Mouse (Mus musculus) cerebellum, postnatal 4 days (tissue): Measurements from ENCODE around the gene Mrpl20.

Experiments
- DNase-seq, 2 experiments: peaks; one replicate each; pipeline ENCODE4 v3.0.0; 2022; ENCODE audit warnings: low spot score in 2 of 2, mixed read lengths in 1 of 2

Gene Mrpl20

GRCm38 (mm10) chr4:155802741-155803339 lies at the start of gene Mrpl20:
Gene Mrpl20, plus strand, starts transcription at chr4:155802878.
- no peak for DNase-seq

DNA sequence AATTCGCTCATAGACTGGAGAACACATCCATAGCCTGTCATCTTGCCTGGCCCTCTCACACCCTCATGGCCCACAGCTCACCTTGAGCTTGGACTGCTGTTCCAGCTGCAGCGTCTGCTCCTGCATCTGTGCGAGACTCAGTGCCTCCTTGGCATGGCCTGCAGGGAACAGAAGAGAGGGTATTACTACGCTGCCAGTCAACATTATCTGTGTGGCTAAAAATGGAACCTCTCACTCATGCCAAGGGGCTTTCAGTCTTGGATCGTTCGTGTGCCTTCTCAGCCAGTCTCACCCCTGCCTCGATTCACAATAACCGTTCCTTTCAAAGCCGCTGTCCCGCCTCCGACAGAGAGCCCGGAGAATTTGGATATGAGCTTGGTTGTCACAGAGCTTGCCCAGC lies 45.7 kb upstream of the Mrpl20 start:
- DNase-seq, result no peak

- DNase-seq, result no peak
Measured at GRCm38 (mm10) chr4:155759862-155760612, 42.6 kb upstream of the Mrpl20 start.

GRCm38 (mm10) chr4:155760613-155761355 lies 41.9 kb upstream of the Mrpl20 start, which contains the start of gene Atad3a:
Gene Atad3a, minus strand, starts transcription at chr4:155761093.
- DNase-seq, result peak; percentile 93 to 98

- no peak for DNase-seq
Measured at GRCm38 (mm10) chr4:155761356-155762099, 41.1 kb upstream of the Mrpl20 start.

- DNase-seq, result no peak
Measured at GRCm38 (mm10) chr4:155762357-155762756, 40.3 kb upstream of the Mrpl20 start.

DNA sequence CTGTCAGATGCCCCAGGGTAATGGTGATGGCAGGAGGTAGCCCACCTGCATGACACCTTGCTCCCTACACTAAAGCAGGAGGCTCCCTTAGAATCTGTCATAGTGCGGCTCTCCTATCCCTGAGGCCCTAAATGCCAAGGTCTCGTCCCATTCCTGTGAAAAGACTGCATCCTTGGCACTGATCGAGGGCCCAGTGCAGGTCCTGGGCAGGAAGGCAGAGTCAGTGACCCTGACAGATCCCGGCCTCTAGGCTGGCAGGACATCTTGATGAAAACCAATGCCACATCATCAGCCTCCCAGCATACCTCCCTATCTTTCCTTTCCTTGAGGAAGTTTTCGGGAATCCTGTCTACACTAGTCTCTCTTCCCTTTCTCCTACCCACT lies 33.2 kb upstream of the Mrpl20 start:
- DNase-seq, result no peak

DNA sequence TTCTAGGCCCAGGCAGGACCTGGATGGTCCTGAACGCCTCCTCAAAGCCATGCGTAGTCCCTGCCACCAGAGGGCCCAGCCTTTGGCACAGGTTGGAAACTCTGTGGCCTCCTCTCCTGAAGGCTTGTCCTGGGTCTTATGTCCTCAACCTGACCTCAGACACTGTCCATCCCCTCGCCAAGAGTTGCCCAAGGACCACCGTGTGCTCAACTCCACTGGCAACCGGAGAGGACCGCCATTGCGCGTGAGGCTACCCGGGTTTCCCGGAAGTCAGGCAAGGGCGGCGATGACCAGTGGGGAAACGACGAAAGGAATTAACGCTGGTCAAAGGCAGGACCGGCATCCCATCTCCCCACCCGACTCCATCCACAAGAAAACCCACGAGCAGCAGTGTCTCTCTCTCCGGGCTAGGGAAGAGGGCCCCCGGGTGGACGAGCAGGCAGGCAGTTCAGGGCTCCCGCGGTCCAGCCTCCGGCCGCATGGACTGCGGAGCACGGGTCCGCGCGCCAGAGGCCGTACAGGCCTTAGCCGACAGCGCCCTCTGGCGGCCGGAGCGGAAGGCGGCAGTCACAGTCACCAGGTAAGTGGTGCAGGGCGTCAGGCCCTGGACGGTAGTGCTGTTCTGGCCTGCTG lies 32.7 kb upstream of the Mrpl20 start:
- DNase-seq, result peak; percentile 93 to 95

GRCm38 (mm10) chr4:155770626-155771025 lies 32.1 kb upstream of the Mrpl20 start:
- no peak for DNase-seq

DNA sequence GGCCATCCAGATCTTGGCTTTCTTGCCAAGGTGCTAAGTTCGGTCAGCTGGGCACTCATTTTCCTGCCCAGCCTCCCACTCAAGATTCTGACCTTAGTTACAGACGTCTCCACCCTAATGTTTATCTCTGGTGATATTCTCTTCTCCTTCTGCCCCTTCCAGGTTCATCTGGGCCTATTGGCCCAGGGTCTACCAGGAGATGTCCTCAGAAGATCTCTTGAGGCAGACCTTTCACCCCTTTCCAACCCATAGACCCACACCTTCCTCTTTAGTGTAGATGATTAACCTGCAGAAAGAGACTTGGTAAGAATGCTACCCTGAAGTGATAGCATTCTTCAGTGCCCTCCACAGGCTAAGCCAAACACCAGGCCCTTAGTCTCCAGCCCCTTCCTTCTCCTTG lies 31.0 kb upstream of the Mrpl20 start:
- DNase-seq, result no peak

- no peak for DNase-seq
Measured at GRCm38 (mm10) chr4:155772786-155773185, 29.9 kb upstream of the Mrpl20 start.

DNA sequence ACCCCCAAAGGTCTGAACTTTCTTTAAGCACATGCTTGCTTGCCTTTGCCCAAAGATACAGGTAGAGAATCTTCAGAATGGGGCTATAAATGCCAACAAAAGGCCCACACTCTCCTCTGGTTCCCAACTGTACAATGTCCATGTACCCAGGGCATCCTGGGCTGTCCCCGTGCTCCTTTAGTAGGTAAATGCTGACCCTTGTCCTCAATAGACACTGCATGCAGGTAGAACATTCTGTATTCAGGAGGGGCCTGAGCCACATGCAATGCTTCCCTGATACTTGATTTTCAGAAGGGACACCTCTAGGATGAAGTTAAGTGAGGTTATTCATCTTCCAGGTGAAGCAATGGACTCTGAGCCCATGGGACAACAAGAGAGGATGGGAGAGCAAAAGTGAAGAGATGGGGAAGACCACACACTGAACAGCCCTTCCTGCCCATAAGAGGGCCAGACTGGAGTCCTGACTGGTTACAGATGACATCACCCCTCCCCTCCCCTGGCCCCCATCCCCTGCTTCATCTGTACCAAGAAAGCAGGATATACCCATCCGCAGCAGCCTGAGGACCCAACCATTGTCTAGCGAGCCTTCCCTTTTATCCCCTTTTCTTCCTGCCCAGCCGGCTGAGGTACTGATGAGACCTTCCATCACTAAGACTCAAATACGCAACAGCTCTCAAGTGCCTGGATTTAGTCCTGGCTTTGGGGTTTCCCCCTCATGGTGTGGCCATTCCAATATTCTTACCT lies 29.2 kb upstream of the Mrpl20 start:
- no peak for DNase-seq

DNA sequence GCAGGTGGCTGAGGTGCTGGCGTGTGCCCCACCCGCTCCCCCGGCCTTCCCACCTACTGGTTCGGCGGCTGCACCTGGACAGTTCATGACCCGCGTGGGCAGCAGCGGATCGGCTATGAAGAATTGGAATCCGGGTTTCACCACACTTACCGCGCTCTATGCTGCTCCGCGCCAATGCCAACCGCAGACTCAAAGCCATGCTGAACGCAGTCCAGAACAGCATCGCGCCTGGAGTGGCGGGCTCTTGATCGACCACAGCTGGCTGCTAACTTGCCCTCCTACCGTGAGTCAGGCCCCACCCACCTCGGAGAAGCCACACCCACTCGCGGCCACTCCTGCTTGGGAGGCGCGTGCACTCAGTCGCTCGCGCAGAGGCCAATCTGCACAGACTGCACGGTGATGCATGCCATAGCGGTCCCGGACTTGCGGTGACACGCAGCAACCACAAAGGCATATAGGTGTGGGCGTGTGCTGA lies 28.4 kb upstream of the Mrpl20 start, which contains the start of gene Vwa1:
Vwa1 (minus strand) TSS at position 419 of the 475 bp plus-strand sequence.
- peak; percentile 53 to 74 for DNase-seq

DNA sequence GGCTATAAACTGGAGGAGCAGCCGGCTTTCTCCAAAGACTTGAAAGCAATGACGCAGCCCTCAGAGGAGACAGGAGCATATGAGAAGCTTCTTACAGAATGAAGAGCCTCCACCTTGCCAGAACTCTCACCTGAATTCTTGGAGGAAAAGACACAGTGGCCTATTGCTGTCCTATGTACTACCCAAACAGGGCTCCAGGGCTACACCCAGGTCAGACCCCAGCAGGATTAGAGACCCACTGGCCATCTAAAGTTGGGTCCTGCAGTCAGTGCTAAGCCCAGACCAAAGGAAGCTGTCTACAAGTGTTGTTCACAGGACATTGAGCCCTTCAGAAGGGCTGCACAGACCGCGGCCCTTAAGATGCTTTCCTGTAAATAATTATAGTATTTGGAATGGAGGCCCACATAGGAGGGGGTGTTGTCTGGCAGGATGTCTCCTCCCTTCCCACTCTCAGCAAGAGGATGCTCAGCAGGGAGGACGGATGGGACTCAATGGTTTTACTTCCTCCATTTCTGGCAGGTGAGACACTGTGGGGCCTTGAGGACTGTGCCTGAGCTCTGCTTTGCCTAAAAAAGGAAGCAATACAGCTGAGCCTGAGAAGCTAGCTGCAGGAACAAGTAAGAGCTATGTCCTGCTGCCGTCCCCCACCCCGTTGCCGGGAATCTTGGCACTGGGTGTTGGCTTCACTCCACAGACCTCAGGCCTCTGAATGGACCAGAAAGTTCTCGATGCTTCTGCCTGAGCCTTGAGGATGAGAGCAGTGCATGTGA lies 27.5 kb upstream of the Mrpl20 start:
- no peak for DNase-seq

- no peak for DNase-seq
Measured at GRCm38 (mm10) chr4:155775855-155776254, 26.8 kb upstream of the Mrpl20 start.

GRCm38 (mm10) chr4:155776704-155777335 lies 25.9 kb upstream of the Mrpl20 start:
- DNase-seq, result no peak

DNA sequence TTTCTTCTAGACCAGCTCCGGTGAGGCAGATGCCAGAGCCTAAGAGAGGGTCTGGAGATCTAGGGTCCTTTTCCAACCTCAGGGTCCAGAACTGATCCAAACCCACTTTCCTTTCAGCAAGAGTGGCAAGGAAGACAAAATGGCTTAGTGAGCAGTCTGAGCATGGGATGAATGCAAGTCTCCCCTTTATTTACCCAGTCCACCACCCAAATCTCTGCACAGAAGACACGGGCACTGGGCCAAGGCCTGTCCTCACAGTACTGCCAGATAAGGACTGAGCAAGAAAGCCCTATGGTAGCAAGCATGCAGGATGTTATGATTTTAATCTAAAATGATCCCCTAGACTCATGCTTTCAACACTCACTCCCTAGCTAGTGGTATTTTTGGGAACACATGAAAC lies 24.9 kb upstream of the Mrpl20 start:
- DNase-seq, result no peak

GRCm38 (mm10) chr4:155779498-155779897 lies 23.2 kb upstream of the Mrpl20 start:
- DNase-seq, result no peak

- DNase-seq, result no peak
Measured at GRCm38 (mm10) chr4:155780895-155781294, 21.8 kb upstream of the Mrpl20 start.
